Mouse (Mus musculus) ES-E14 (cell line): ENCODE data around the gene Baiap2l2.

Experiments
- CHD2 ChIP-seq: IDR thresholded peaks from 2 replicates; pipeline ENCODE4 v1.6.1; 2014; ENCODE audit warnings: mild to moderate bottlenecking, low read depth, low read length, inconsistent platforms
- MAFK ChIP-seq: IDR thresholded peaks from 2 replicates; pipeline ENCODE4 v1.6.1; 2014; ENCODE audit warnings: mild to moderate bottlenecking, low read depth, low read length, inconsistent platforms; ENCODE audit not compliant: insufficient read depth
- ZC3H11A ChIP-seq: IDR thresholded peaks from 2 replicates; pipeline ENCODE4 v1.6.1; 2012; ENCODE audit warnings: low read depth, mild to moderate bottlenecking, inconsistent platforms, low read length, borderline replicate concordance

DNA sequence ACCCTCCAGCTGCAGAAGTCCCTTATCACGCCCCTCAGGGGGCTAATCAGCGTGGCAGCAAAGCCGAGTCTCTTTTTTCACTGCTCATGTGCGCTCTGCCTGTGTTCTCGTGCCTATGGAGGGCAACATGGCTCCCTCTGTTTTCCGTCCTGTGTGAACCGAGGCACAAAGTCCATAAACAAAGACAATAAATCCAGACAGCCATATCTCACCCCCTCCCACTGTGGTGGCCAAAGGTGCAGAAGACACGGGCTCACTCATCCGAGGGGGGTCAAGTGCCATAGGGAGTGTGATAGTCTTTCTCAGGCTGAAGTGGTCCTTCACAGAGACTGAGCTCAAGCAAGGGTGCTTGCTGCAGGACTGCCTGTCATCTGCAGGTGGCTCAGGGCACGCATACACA, 12.3 kb downstream of the Baiap2l2 start:
- TF ChIP-seq MAFK (no peak), CHD2 (no peak), ZC3H11A (no peak)
